Mouse (Mus musculus): Measurements from ENCODE around the gene Fbxl2. TPM values are rescaled to one million over a fixed set of nuclear protein-coding genes. Genes with fewer than 3 reads are reported as not detected.
"Not testable (repeated sequence)": the region's sequence is repeated elsewhere in the genome, so short reads cannot be mapped to it uniquely, and the experiment has no call there.

The Fbxl2 gene
- total RNA-seq (2021): 1 to 10 TPM; 4.9 to 5.7 TPM
- long read RNA-seq, experiment 1, partial matches to known transcripts: 0 of 5 reads
- long read RNA-seq, experiment 1, other reads (novel, unspliced or antisense): 5 of 5 reads
- long read RNA-seq, experiment 2, partial matches to known transcripts: 5 of 16 reads
- long read RNA-seq, experiment 2, other reads (novel, unspliced or antisense): 9 of 16 reads

GRCm38 (mm10) chr9:114046028-114046427 is at the start of gene Fbxl2:
Fbxl2 (minus strand) TSS chr9:114046191.
- DNase-seq (ENCODE audit: low spot score in 2 of 2): no peak

DNA sequence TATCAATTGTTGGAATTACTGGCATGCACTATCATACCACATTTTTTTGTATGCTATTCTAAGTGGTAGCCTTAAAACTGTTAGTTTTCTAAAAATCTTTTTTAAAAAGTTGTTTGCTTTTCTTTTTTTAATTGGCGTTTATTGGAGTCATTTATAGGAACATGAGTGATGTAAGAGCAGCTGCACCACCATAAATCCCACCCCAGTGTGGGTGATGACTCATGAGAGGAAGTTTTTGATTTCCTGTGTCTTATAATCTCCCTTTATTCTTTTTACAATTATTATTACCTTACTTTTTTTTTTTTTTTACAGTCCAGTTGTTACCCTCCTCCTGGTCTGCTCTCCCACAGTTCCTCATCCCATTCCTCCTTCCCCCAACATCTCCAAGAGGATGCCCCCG is 48.9 kb upstream of the Fbxl2 start:
- no peak for DNase-seq (ENCODE audit: low spot score in 2 of 2)

GRCm38 (mm10) chr9:114092188-114092587 is 46.2 kb upstream of the Fbxl2 start:
- not testable (repeated sequence) for DNase-seq (ENCODE audit: low spot score in 2 of 2)

DNA sequence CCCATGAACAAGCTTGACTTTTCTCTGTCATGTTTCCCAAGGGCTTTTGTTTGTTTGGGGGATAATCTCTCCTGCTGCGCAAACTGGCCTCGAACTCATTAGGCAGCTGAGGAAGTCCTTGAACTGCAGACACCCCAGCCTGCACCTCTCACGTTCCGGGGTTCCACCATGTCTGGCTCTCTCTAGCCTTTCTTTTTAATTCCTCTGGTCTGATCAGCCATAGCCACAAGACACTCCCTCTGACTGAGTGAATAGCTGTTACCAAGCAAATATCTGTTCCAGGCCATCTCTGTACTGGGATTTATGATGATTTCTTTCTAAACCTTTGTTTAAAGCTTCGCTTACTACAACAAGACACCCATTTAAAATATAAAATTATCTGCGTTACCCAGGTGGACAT is 42.9 kb upstream of the Fbxl2 start:
- not testable (repeated sequence) for DNase-seq (ENCODE audit: low spot score in 2 of 2)

DNA sequence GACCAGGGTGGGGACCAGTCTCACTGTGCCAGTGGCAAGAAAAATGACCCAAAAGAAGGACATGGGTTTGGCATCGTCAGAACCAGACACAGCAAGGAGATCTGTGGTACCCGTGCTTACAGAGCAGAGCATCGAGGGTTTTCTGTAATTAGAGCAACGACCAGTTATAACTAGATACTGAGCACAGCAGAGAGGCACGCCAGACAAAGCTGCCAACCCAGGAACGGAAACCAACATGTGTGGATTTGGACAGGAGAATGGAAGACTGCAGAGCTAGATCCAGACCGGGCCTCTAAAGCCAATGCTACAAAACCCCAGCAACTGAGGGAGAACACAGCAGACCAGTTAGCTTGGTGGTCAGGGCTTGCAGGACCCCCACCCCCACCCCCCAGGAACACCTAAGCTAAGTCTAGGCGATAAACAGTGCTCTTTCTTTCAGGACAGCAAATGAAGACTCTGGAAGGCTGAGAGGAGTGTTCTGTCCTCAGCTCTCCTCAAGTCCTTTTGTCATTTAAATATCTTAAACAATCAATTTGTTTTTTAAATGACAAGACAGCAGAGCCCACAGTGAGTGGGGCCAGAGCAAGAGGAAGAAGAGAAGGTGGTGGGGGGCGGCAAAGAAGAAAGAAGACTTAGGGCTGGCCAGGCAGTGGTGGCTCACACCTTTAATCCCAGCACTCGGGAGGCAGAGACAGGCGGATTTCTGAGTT is 41.3 kb upstream of the Fbxl2 start:
- no peak for DNase-seq (ENCODE audit: low spot score in 2 of 2)

- DNase-seq (ENCODE audit: low spot score in 2 of 2): no peak
Observed at GRCm38 (mm10) chr9:114086422-114086821, 40.4 kb upstream of the Fbxl2 start.

GRCm38 (mm10) chr9:114073681-114074080 is 27.7 kb upstream of the Fbxl2 start:
- no peak for DNase-seq (ENCODE audit: low spot score in 2 of 2)

DNA sequence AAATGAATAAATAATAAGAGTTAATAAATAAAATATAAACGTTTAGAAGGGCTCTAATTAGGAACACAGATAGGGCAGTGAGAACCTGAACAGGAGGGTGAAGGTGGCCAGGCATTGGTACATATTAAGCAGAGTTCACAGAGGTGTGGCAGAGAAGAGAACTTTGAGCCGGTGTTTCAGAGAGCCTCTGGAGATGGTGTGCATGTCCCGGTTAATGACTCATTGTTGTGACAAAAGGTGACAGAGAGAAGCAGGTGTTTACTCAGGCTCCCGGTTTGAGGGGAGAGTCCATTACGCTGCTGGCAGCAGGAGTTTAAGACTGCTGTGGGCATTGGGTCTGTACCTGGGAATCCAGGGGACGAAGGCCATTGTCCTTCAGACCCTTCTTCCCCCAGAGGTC is 23.4 kb upstream of the Fbxl2 start:
- no peak for DNase-seq (ENCODE audit: low spot score in 2 of 2)

GRCm38 (mm10) chr9:114068494-114069053 is 22.6 kb upstream of the Fbxl2 start:
- DNase-seq (ENCODE audit: low spot score in 2 of 2): no peak

GRCm38 (mm10) chr9:114057090-114057796 is 11.3 kb upstream of the Fbxl2 start, which contains the start of gene Susd5:
Susd5 (plus strand) TSS chr9:114057140.
- no peak for DNase-seq (ENCODE audit: low spot score in 2 of 2)

GRCm38 (mm10) chr9:114052866-114053265 is 6.9 kb upstream of the Fbxl2 start:
- DNase-seq (ENCODE audit: low spot score in 2 of 2): no peak

GRCm38 (mm10) chr9:114052031-114052430 is 6.0 kb upstream of the Fbxl2 start:
- no peak for DNase-seq (ENCODE audit: low spot score in 2 of 2)

DNA sequence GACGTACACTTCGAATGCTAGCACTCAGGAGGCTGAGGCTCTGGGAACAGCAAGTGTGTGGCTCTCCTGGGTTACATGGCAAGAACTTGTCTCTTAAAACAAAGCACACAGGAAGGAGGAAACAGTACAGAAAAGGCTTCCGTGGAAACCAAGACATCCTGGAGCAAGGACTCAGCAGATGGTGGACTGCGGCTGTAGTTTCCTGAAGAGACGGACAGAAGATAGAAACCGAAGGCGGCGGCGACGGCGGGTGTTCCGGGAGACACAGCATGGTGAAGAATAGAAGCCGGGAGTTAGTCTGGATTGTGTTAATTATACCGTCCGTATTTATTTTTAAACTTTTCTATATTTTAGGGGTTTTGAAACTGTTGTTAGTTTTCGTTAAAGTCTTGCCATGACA is 4.8 kb upstream of the Fbxl2 start:
- no peak for DNase-seq (ENCODE audit: low spot score in 2 of 2)

DNA sequence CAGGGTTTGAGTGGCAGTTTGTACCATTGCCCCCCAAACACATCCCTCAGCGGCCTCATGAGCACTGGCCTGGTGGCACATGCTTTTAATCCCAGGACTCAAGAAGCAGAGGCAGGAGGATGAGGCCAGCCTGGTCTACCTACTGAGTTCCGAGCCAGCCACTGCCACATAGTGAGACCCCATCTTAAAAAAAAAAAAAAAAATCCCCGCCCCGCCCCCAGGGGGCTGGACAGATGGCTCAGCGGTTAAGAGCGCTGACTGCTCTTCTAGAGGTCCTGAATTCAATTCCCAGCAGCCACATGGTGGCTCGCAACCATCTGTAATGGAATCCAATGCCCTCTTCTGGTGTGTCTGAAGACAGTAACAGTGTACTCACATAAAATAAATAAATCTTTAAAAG is 4.1 kb upstream of the Fbxl2 start:
- DNase-seq (ENCODE audit: low spot score in 2 of 2): no peak

- DNase-seq (ENCODE audit: low spot score in 2 of 2): no peak
Observed at GRCm38 (mm10) chr9:114046676-114047075, 685 bp upstream of the Fbxl2 start.

DNA sequence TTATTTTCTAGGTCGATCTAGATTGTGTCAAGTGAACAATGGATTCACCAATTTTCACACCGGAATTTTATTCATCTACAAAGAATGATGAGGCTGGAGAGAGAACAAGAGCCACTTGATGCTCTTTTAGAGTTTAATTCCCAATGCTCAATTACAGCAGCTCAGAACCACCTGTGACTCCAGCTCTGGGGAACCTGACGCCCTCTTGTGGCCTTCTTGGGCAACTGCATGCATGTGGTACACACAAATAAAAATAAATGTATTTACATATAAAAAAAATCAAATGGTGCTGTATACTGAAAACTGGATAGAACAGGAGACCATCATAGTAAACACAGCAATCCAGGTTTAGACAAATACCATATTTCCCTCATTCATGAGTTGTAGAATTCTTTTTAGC is 1.5 kb downstream of the Fbxl2 start:
- DNase-seq (ENCODE audit: low spot score in 2 of 2): no peak

DNA sequence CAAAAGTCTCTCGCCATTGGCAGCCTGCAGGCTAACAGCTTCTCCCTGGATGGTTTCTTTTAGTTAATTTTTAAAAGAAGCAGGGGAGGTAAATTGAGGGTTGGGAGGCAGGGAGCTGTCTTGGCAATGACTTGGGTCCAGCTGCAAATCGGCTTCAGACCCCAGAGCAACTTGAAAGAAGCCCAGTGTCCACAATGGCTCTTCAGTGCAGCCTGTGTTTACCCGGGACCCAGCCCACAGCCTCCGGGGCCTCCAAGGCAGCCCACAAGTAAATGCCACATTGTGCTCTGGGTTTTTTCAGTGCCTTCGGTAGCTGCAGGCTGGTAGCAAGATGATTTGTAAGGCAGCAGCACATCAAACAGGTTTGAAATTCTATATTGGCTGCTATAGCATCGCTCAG is 3.5 kb downstream of the Fbxl2 start:
- DNase-seq (ENCODE audit: low spot score in 2 of 2): no peak

GRCm38 (mm10) chr9:114040945-114041344 is 5.0 kb downstream of the Fbxl2 start:
- no peak for DNase-seq (ENCODE audit: low spot score in 2 of 2)

DNA sequence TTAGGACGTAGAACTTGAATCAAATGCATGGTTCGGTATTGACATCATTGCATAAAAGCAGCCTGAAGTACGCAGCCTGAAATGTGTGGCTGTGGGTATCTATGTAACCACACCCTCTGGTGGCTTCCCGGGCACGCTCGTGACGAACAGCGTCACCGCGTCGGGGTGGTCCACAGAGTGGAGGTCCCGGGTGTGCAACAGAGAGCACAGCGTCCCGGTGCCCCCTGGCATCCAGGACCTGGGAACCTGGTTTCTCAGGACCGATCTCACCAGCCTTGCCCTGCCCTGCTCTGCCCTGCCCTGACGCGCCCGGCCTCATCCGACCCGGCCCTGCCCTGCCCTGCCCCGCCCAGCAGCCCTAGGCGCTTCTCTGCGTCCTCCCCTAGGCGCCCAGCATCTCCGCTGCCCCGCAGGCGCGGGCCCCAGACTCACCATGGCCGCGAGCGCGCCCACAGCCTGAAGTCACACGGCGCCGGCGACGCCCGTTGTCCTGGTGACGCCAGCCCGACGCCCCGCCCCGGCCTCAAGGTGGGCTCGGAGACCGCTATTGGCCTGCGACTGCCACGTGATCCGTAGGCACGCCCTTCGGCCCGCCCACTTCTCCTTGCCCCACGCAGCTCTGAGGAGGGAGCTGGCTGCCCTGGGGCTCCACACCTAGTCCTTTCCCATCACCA is 19.6 kb downstream of the Fbxl2 start:
- peak; percentile 22 to 40 for DNase-seq (ENCODE audit: low spot score in 2 of 2)

GRCm38 (mm10) chr9:114025846-114026245 is 20.1 kb downstream of the Fbxl2 start:
- no peak for DNase-seq (ENCODE audit: low spot score in 2 of 2)

GRCm38 (mm10) chr9:114025182-114025581 is 20.8 kb downstream of the Fbxl2 start:
- no peak for DNase-seq (ENCODE audit: low spot score in 2 of 2)
